Mouse (Mus musculus) adrenal gland, adult 8-10 months (tissue): ENCODE data around the gene Klk1b21. TPM values are rescaled to one million over a fixed set of nuclear protein-coding genes. Genes with fewer than 3 reads are reported as not detected.
"Not testable (repeated sequence)": the region's sequence is repeated elsewhere in the genome, so short reads cannot be mapped to it uniquely, and the experiment has no call there.

ENCODE experiments used
- DNase-seq: peaks from one replicate; pipeline ENCODE4 v3.0.0; 2022
- total RNA-seq, 4 experiments: library from RNA; stranded (reverse); gene quantifications; 2 replicates each; pipeline ENCODE4 v1.2.4; 2022

Gene Klk1b21
- total RNA-seq, result 1 to 10 TPM in 1 of 4 experiments, not detected in 3; 1.1 TPM

- not testable (repeated sequence) for DNase-seq
Measured at GRCm38 (mm10) chr7:44102028-44102427, at the start of gene Klk1b21. Klk1b21 (plus strand) TSS chr7:44102328.

DNA sequence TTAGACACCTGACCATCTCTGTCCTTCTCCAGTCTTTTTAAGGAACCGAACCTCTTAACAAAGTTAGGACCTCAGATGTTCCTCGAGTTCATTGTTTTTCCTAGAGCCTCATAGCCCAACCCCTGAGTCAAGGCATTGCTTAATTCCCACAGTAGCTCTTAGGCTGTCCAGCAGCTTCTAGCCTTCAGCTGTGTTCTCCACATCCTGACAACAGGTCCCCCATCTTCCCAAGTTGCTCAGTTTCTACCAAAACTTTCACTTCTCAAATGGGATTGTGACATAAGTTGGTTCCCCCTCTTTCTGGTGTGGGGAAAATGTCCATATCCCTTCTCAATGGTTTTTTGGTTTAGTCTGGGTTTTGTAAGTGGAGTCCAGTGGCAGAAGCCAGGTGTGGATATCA is 30.0 kb upstream of the Klk1b21 start:
- no peak for DNase-seq

DNA sequence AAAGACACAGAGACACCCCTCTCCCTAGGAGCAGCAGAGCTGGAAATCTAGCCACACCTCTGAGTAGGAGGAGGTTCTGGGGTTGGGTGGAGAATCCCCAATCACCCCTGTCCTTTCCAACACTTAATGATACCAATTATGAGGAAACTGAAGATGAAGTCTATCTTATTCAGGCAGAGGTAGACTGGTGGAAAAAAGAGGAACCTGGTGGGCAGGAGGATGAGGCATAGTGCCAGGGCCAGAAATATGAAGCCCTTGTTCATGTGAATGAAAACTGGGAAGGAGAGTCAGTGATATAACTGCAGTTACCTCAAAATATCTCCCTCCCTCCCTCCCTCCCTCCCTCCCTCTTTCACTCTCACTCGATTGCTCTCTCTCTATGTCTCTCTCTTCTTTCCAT is 24.4 kb upstream of the Klk1b21 start:
- no peak for DNase-seq

GRCm38 (mm10) chr7:44096111-44096510 is 6.0 kb upstream of the Klk1b21 start:
- no peak for DNase-seq

DNA sequence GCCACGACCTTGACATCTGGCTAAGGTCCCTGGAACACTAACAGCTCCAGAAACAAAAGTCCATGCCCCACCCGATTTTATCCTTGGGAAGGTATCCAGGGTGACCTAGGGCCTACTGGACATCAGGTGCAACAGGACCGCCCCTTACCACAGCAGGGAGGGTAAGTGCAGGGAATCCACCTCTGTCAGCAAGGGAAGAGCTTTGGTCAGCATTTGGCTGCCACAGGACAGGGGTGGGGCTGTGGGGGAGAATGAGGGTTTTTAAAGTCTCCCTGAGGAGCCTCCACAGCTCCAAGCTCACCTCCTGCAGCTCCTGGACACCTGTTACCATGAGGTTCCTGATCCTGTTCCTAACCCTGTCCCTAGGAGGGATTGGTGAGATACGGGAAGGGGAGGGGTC is 10.2 kb downstream of the Klk1b21 start, which contains the start of gene Klk1b22:
Klk1b22 (plus strand) TSS at position 301 of the 400 bp plus-strand sequence.
- no peak for DNase-seq

GRCm38 (mm10) chr7:44123445-44123844 is 21.3 kb downstream of the Klk1b21 start:
- DNase-seq, result no peak

- no peak for DNase-seq
Measured at GRCm38 (mm10) chr7:44136467-44136866, 34.3 kb downstream of the Klk1b21 start, which contains the start of gene Klk1b16. Klk1b16 (plus strand) TSS chr7:44136767.

Other genes with a start within 250 kb of the Klk1b21 start
- gene Klk4, start 221.2 kb upstream of the Klk1b21 start, total RNA-seq, result not detected
- not detected for gene Klk15, start 168.6 kb upstream of the Klk1b21 start, total RNA-seq
- gene Klk1b8, start 151.7 kb upstream of the Klk1b21 start, total RNA-seq, result not detected
- gene Klk1b1, start 135.6 kb upstream of the Klk1b21 start, total RNA-seq, result not detected
- under 1 TPM in 1 of 4 experiments, not detected in 3; 0.35 TPM for gene Klk1b9, start 126.3 kb upstream of the Klk1b21 start, total RNA-seq
- not detected for gene Klk1b11, start 106.5 kb upstream of the Klk1b21 start, total RNA-seq
- not detected for gene Klk1b26, start 90.2 kb upstream of the Klk1b21 start, total RNA-seq
- not detected for gene Klk1b27, start 50.0 kb upstream of the Klk1b21 start, total RNA-seq
- gene Klk1b22, start 10.3 kb downstream of the Klk1b21 start, total RNA-seq, result not detected
- not detected for gene Klk1b16, start 34.4 kb downstream of the Klk1b21 start, total RNA-seq
- under 1 TPM in 2 of 4 experiments, not detected in 2; 0.29 to 0.91 TPM for gene Klk1b24, start 85.9 kb downstream of the Klk1b21 start, total RNA-seq
- not detected for gene Klk1b3, start 95.9 kb downstream of the Klk1b21 start, total RNA-seq
- not detected for gene Klk1b4, start 105.1 kb downstream of the Klk1b21 start, total RNA-seq
- gene Klk1b5, start 113.6 kb downstream of the Klk1b21 start, total RNA-seq, result not detected
- 1 to 10 TPM in 1 of 4 experiments, under 1 TPM in 2, not detected in 1; 0.78 to 1.2 (median 0.89) TPM for gene Klk1, start 123.0 kb downstream of the Klk1b21 start, total RNA-seq
- gene Gm36864, start 133.8 kb downstream of the Klk1b21 start, total RNA-seq, result not detected
- 1 to 10 TPM in 1 of 4 experiments, under 1 TPM in 3; 0.68 to 1.2 (median 0.96) TPM for gene 1700028J19Rik, start 144.4 kb downstream of the Klk1b21 start, total RNA-seq
- gene 2410002F23Rik, start 144.4 kb downstream of the Klk1b21 start, total RNA-seq, result 100 to 1,000 TPM in 3 of 4 experiments, 10 to 100 TPM in 1; 71.9 to 151 (median 133) TPM
- gene Acp4, start 155.1 kb downstream of the Klk1b21 start, total RNA-seq, result not detected
- gene Gm15517, start 159.1 kb downstream of the Klk1b21 start, total RNA-seq, result not detected
- 1 to 10 TPM; 4.1 to 6.0 (median 5.1) TPM for gene Clec11a, start 204.6 kb downstream of the Klk1b21 start, total RNA-seq
- gene Shank1, start 207.9 kb downstream of the Klk1b21 start, total RNA-seq, result 10 to 100 TPM in 3 of 4 experiments, 1 to 10 TPM in 1; 9.3 to 17.6 (median 14.3) TPM